Mouse (Mus musculus) intestine, embryonic 16.5 days (tissue): ENCODE data around the gene Rpl3l. TPM values are rescaled to one million over a fixed set of nuclear protein-coding genes. Genes with fewer than 3 reads are reported as not detected.

Source experiments
- ATAC-seq: fragments of 200-750 bp; cut with Nextera tagmentation; 2 replicates; pipeline ENCODE4 v1.8.0; 2017; ENCODE audit warnings: moderate TSS enrichment, moderate library complexity
- H3K27ac ChIP-seq: fragments of 300-500 bp; sonication (generic); 2 replicates; pipeline ENCODE4 v1.5.1; 2014; ENCODE audit warnings: mild to moderate bottlenecking, low read length
- H3K27me3 ChIP-seq: fragments of 300-500 bp; sonication (generic); replicated peaks from 2 replicates; pipeline ENCODE4 v1.6.1; 2014; ENCODE audit warnings: low read length, control low read depth, mixed read lengths; ENCODE audit not compliant: control insufficient read depth, insufficient read depth
- H3K36me3 ChIP-seq: fragments of 300-500 bp; sonication (generic); 2 replicates; pipeline ENCODE4 v1.6.1; 2014; ENCODE audit warnings: low read length, control low read depth; ENCODE audit not compliant: control insufficient read depth, insufficient read depth
- H3K4me1 ChIP-seq: fragments of 300-500 bp; sonication (generic); 2 replicates; pipeline ENCODE4 v1.6.1; 2014; ENCODE audit warnings: low read length, control low read depth, mixed read lengths; ENCODE audit not compliant: control insufficient read depth, insufficient read depth
- H3K4me2 ChIP-seq: fragments of 300-500 bp; sonication (generic); 2 replicates; pipeline ENCODE4 v1.6.1; 2014; ENCODE audit warnings: low read depth, low read length, control low read depth
- H3K4me3 ChIP-seq: fragments of 300-500 bp; sonication (generic); 2 replicates; pipeline ENCODE4 v1.5.1; 2014; ENCODE audit warnings: mild to moderate bottlenecking, low read length
- H3K9ac ChIP-seq: fragments of 300-500 bp; sonication (generic); 2 replicates; pipeline ENCODE4 v1.6.1; 2014; ENCODE audit warnings: low read depth, low read length
- H3K9me3 ChIP-seq: fragments of 300-500 bp; sonication (generic); 2 replicates; pipeline ENCODE4 v1.6.1; 2016; ENCODE audit warnings: low read length, control low read depth; ENCODE audit not compliant: control insufficient read depth
- WGBS: fragments of 180-500 bp; shearing (Covaris S2); extraction: QIAGEN DNeasy Blood & Tissue Kit; methylation state at CpG from one replicate; pipeline ENCODE4 v1.1.7; 2014; 5-methylcytosine and 5-hydroxymethylcytosine counted together
- polyA plus RNA-seq: library from polyadenylated mRNA; unstranded; fragments of >200 nt; fragmentation: Nextera tagmentation; extraction: Ambion mirVana; gene quantifications from 2 replicates; pipeline ENCODE4 v1.2.1, GENCODE M21; 2015

Rpl3l gene
- polyA plus RNA-seq, 1 experiment from 2014 or later: not detected

GRCm38 (mm10) chr17:24773241-24773640 lies 45.6 kb downstream of the Rpl3l start:
- Histone ChIP-seq H3K4me3 (no peak overlapping the region), H3K4me1 (no peaks in the 10 kb centered on the region), H3K4me2 (no peak overlapping the region), H3K9me3 (no peaks in the 10 kb centered on the region), H3K27me3 (0 out of 2 replicates have a peak, but pooled peaks cover 4% of the 10 kb centered on the region), H3K36me3 (no peaks in the 10 kb centered on the region), H3K9ac (no peak overlapping the region), H3K27ac (no peak overlapping the region)
- ATAC-seq: no peak
- WGBS: 73% methylated on average over 5 of the region's 5 CpGs

- H3K4me2 ChIP-seq: no peak overlapping the region
- ATAC-seq: no peak
- H3K4me3 ChIP-seq: no peak overlapping the region
- no peak overlapping the region for H3K9ac ChIP-seq
- H3K27ac ChIP-seq: no peak overlapping the region
- H3K9me3 ChIP-seq: no peaks in the 10 kb centered on the region
- 64% methylated on average over 8 of the region's 8 CpGs for WGBS
- no peaks in the 10 kb centered on the region for H3K4me1 ChIP-seq
- H3K27me3 ChIP-seq: no peaks in the 10 kb centered on the region
- no peaks in the 10 kb centered on the region for H3K36me3 ChIP-seq
Measured at GRCm38 (mm10) chr17:24775173-24775572, 47.6 kb downstream of the Rpl3l start.

DNA sequence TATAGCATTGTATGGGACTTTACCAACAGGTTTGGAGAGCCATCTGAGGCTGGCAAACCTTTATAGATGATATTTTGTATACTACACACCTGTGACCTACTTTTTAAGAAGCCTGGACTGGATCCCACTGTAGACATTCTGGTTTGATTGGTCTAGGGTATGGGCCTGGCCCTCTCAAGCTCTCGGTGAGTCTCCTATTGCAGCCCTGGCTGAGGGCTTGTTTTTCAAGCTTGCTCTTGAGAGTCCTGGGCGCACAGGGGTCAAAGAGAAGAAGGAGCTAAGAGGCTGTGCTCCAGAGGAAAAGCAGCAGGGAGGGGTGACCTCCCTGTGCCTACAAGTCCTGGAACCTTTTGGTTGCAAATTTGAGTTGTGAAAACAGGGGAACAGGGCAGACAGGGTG lies 49.5 kb downstream of the Rpl3l start:
- no peak overlapping the region for H3K27ac ChIP-seq
- no peaks in the 10 kb centered on the region for H3K9me3 ChIP-seq
- H3K27me3 ChIP-seq: no peaks in the 10 kb centered on the region
- no peak overlapping the region for H3K4me2 ChIP-seq
- H3K4me3 ChIP-seq: no peak overlapping the region
- no peak for ATAC-seq
- 78% methylated on average over 2 of the region's 2 CpGs for WGBS
- no peaks in the 10 kb centered on the region for H3K36me3 ChIP-seq
- no peaks in the 10 kb centered on the region for H3K4me1 ChIP-seq
- H3K9ac ChIP-seq: no peak overlapping the region

DNA sequence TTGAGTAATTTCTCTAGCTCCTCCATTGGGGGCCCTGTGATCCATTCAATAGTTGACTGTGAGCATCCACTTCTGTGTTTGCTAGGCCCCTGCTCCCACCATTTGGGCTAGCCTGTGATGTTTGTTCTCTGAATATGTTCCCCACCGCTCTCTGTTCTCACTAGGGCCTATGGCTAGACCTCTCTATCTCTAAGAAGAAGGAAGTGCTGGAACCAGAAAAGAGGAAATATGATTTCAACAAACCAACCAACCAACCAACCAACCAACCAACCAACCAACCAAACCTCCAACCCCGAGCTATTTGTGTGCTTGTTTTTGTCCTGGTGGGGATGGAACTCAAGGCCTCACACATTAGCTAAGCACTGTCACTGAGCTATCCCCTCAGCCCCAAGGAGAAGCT lies 53.2 kb downstream of the Rpl3l start:
- no peak for ATAC-seq
- no peaks in the 10 kb centered on the region for H3K4me1 ChIP-seq
- WGBS: 85% methylated on average over 2 of the region's 2 CpGs

More for the DNA sequence above, 53.2 kb downstream of the Rpl3l start:
- Histone ChIP-seq H3K27ac (no peak overlapping the region), H3K4me2 (no peak overlapping the region), H3K4me3 (no peak overlapping the region), H3K9ac (no peak overlapping the region), H3K9me3 (no peaks in the 10 kb centered on the region), H3K36me3 (no peaks in the 10 kb centered on the region), H3K27me3 (no peaks in the 10 kb centered on the region)

Other genes starting within 250 kb of the Rpl3l start
- 25.1 and 26.0 TPM in 2 replicates for gene Mlst8, start 248.7 kb upstream of the Rpl3l start, polyA plus RNA-seq
- gene Caskin1, start 239.2 kb upstream of the Rpl3l start, polyA plus RNA-seq: 1.1 and 1.4 TPM in 2 replicates
- gene Traf7, start 199.9 kb upstream of the Rpl3l start, polyA plus RNA-seq: 81.9 and 87.6 TPM in 2 replicates
- 5.2 and 6.6 TPM in 2 replicates for gene Rab26, start 193.6 kb upstream of the Rpl3l start, polyA plus RNA-seq
- gene Pkd1, start 178.0 kb upstream of the Rpl3l start, polyA plus RNA-seq: 12.2 and 13.5 TPM in 2 replicates
- 38.5 and 41.8 TPM in 2 replicates for gene Tsc2, start 95.2 kb upstream of the Rpl3l start, polyA plus RNA-seq
- 17.2 and 18.1 TPM in 2 replicates for gene Nthl1, start 95.1 kb upstream of the Rpl3l start, polyA plus RNA-seq
- gene Slc9a3r2, start 77.5 kb upstream of the Rpl3l start, polyA plus RNA-seq: 37.5 and 38.6 TPM in 2 replicates
- 0.29 TPM in 1 of 2 replicates, not detected in the other for gene Npw, start 69.4 kb upstream of the Rpl3l start, polyA plus RNA-seq
- 11.0 and 15.4 TPM in 2 replicates for gene Zfp598, start 58.1 kb upstream of the Rpl3l start, polyA plus RNA-seq
- gene Syngr3, start 37.9 kb upstream of the Rpl3l start, polyA plus RNA-seq: 6.0 and 6.9 TPM in 2 replicates
- 47.3 and 48.5 TPM in 2 replicates for gene Gfer, start 31.7 kb upstream of the Rpl3l start, polyA plus RNA-seq
- 17.7 and 19.0 TPM in 2 replicates for gene Noxo1, start 31.6 kb upstream of the Rpl3l start, polyA plus RNA-seq
- gene Tbl3, start 20.2 kb upstream of the Rpl3l start, polyA plus RNA-seq: 63.5 and 68.4 TPM in 2 replicates
- 0.15 TPM in 1 of 2 replicates, not detected in the other for gene Rnf151, start 9.8 kb upstream of the Rpl3l start, polyA plus RNA-seq
- gene Rps2, start 9.7 kb upstream of the Rpl3l start, polyA plus RNA-seq: 1,425 and 1,515 TPM in 2 replicates
- 376 and 382 TPM in 2 replicates for gene Ndufb10, start 3.3 kb upstream of the Rpl3l start, polyA plus RNA-seq
- gene Msrb1, start 8.8 kb downstream of the Rpl3l start, polyA plus RNA-seq: 28.8 and 32.8 TPM in 2 replicates
- gene Hs3st6, start 25.2 kb downstream of the Rpl3l start, polyA plus RNA-seq: 0.28 and 0.39 TPM in 2 replicates
- not detected in 2 replicates for gene Meiob, start 76.5 kb downstream of the Rpl3l start, polyA plus RNA-seq
- 86.5 and 95.5 TPM in 2 replicates for gene Hagh, start 112.3 kb downstream of the Rpl3l start, polyA plus RNA-seq
- 115 and 132 TPM in 2 replicates for gene Fahd1, start 122.5 kb downstream of the Rpl3l start, polyA plus RNA-seq
- 6.2 and 7.4 TPM in 2 replicates for gene Igfals, start 138.2 kb downstream of the Rpl3l start, polyA plus RNA-seq
- gene Nubp2, start 158.5 kb downstream of the Rpl3l start, polyA plus RNA-seq: 58.9 and 61.3 TPM in 2 replicates
- gene Spsb3, start 158.8 kb downstream of the Rpl3l start, polyA plus RNA-seq: 33.9 and 34.4 TPM in 2 replicates
- gene Eme2, start 167.3 kb downstream of the Rpl3l start, polyA plus RNA-seq: 28.3 and 33.0 TPM in 2 replicates
- 121 and 129 TPM in 2 replicates for gene Mrps34, start 167.3 kb downstream of the Rpl3l start, polyA plus RNA-seq
- gene Nme3, start 168.7 kb downstream of the Rpl3l start, polyA plus RNA-seq: 76.8 and 77.1 TPM in 2 replicates
- gene Mapk8ip3, start 209.2 kb downstream of the Rpl3l start, polyA plus RNA-seq: 20.2 and 21.8 TPM in 2 replicates
- 146 and 163 TPM in 2 replicates for gene Jpt2, start 232.9 kb downstream of the Rpl3l start, polyA plus RNA-seq